Mouse (Mus musculus) G1E (cell line): ENCODE data around the gene Dis3.

Experiments
- CTCF ChIP-seq: IDR thresholded peaks from 2 replicates; pipeline ENCODE4 v1.5.1; 2012; ENCODE audit warnings: low read depth, low read length, inconsistent platforms, mixed read lengths
- GATA1 ChIP-seq: IDR thresholded peaks from 2 replicates; pipeline ENCODE4 v1.6.1; 2012; ENCODE audit warnings: borderline replicate concordance, low read length, inconsistent platforms, mixed read lengths
- POLR2AphosphoS5 ChIP-seq: IDR thresholded peaks from 2 replicates; pipeline ENCODE4 v1.6.1; 2012; ENCODE audit warnings: low read depth, low read length, inconsistent platforms; ENCODE audit not compliant: insufficient replicate concordance
- TAL1 ChIP-seq: conservative IDR thresholded peaks from 2 replicates; pipeline ENCODE4 v1.6.1; 2012; ENCODE audit warnings: low read depth, low read length, inconsistent platforms, mixed read lengths

- TF ChIP-seq CTCF (no peak), POLR2AphosphoS5 (no peak), TAL1 (no peak), GATA1 (no peak)
Observed at GRCm38 (mm10) chr14:99103050-99103449, 3.5 kb upstream of the Dis3 start.
